Mouse (Mus musculus): ENCODE data around the gene Dnah5.

Dnah5 gene

DNA sequence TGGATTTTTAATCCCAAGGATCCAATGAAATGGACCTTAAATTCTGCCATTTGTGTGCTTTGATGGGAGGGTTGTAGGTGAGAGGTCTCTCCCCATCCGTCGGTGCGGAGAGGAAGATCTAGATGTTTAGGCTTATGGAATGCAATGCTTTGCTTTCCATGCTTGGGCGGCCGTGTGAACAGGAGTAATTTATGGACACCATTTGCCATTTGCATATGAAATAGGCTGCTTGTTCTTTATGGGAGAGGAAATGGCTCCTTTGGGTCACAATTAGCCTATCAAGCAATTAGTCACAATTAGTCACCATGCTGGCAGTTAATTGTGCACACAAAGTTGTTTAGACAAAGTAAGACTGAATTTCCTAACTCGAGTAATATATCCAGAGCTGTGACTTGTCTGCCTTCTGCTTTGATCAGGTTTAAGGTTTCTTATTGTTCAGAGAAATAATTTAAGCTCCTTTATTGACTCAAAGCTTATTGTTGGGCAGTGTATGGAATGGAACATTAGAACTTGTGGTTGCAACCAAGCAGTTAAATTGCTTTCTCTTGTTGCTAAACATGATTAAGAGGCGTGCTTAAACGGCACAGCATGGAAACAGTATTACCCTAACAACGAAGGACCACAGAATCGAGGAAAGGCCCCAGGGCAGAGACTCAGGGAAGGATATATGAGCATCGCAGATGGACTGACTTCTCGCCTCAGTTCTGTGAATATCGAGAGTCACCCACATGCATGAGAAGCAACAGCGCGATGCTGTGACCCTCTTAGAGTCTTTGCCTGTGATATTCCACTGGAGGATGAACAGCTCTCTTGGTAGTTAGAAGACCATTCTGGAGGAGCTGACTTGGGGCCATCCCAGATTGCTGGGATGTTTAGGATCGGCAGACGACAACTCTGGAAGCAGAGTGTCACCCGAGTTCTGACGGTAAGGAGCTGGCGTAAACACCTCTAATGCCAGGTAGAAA is at the start of gene Dnah5:
TSS of gene Dnah5 (plus strand) at position 642 of the 965 bp plus-strand sequence.
- no peak for DNase-seq

DNA sequence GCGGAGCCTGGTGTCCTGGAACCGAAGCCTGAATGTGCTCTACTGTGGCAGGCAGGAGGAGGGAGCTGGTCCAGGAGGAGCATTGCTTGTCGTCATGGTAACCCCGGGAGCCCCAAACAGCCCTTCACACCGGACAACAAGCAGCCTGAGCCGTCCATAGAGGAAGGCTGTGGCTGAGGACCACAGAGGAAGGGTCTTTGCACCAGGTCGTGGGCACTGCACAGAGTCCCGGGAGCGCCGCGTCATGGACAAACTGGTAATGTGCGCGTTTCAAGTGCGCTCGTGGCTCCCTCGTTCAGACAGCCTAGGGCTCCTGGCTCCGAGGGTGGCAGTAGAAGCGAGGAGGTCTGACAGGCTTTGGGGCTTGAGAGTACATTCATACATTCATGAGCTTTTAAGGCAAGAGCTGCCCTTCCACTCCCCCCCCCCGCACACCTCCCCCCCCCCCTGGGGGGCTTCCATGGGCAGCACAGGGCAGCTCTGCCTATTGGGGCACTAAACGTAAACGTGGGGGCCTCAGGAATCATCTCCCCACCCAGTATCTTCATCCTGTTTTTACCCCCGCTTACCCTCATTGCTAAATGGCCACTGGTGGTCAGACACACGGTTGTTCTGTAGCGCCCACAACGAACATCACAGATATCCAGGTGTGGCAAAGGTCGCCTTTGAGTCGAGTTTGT is 48.6 kb upstream of the Dnah5 start:
- peak; percentile 55 for DNase-seq

DNA sequence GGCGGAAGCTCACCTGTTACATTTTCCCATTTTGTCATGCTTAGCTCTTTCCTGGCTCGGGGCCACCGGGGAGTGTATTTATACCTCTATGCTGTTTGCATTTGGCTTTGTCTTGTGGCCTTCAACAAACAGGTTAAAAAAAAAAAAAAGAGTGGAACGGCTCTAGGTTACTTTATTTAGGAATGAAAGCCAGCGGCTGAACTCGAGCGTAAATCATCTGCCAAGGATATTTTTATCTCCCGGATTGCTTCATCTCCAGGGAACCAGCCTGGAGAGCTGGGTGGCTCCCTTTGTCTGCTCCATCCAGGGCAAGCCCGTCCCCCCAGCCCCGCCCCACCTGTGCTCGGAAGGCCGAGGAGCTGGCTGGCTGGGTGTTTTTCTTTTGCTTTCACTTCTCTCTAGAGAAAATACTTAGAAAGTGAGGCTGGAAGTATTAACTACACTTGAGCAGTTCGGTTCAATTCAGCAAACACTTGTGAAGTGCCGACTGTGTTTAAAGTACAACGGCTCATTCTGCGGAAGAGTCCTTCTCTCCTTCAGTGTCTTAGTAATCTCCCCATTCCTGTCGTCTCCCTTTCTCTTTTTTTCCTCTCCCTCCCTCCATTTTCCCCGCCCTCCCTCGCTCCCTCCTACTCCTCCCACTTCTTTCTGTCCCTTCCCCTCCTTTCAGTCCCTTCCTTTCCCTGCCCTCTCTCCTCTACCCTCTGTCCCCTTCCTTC is 44.6 kb upstream of the Dnah5 start:
- DNase-seq = peak; percentile 57

DNA sequence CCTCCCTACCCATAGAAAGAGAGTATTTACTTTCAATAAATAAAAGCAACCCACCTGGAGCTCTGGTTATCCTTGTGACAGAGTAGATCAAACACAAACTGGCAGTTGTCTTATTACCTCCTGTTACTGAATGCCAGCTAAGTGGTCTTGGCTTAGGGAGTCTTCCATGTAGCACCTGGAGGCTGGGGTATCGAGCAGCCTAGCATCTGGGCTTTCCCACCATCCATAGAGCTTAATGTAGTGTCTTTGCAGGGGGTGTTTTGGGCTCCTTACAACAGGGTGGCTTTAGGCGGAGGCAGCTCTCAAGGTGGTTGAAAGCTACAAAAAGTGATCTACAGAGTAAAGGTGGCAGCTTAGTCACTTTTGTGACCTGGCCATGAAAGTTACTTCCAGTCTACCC is 41.3 kb upstream of the Dnah5 start:
- no peak for DNase-seq

DNA sequence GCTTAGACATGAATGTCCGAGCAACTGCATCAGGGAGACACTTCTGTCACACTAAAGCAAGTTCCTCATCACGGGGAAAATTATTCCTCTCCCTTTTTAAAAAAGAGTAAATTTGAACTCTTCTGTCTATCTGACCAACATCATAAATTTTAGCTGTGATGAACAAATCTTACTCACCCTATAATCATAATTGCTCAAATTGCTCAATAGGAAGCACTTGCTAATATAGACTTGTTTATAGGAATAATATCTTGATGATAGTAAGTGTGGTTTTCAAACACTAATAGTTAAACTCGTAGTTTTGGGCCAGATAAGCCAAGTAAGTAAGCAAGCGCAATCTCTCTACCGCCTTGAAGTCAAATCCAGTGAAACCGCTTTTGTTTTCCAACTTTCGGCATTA is 38.3 kb upstream of the Dnah5 start:
- no peak for DNase-seq

DNA sequence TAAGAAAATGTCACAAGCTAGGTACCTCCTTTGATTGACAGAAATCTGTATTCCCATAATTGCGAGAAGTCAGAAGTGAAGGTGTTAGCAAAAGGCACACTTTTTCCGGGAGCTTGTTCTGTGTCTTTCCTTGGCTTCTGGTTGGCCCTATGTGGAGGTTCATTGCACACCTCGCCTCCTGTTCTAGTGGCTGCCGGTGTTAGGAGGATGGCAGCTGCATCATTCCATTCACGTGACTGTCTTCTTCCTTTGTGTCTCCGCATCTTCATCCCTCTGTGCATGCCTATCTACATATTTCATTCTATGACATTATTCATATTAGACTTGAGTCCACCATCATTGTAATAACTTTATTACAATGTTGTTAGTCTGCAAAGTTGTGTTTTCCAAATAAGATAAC is 37.5 kb upstream of the Dnah5 start:
- DNase-seq = no peak

DNA sequence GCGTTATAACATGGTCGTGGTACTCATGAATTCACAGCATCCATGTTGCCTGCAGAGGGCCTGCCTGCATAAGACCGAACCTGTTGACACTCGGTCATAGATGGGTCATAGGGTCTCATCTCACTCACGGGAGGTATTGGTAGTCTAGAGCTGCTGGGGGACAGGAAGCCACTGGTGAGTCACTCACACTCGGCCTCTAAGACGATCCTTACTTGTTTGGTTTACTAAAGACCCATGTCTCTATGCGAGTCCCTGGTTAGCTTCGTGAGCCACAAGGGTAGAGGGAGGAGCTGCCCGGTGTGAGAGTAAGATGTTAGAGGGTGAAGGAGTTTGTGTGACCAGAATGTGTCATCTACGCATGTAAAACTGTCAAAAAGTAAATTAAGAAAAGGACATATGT is 24.6 kb upstream of the Dnah5 start:
- DNase-seq = no peak

DNA sequence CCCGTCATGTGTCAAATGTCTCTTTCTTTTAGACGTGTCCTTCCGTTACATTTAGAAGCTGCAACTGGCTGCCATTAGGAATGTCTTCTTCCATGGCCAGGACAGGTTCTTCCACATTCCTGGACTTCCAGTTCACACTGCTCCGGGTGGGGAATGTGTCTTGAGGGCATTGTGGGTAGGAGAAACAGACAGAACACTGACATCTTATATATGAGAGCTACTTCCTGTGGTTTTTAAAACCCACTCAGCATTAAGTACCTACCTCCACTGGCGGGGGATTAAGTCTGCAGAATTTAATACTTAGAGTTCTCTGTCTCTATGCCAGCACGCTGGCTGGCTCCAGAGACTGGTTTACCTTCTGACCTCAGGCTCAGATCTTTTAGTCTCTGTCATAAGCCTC is 24.0 kb upstream of the Dnah5 start:
- DNase-seq = no peak

DNA sequence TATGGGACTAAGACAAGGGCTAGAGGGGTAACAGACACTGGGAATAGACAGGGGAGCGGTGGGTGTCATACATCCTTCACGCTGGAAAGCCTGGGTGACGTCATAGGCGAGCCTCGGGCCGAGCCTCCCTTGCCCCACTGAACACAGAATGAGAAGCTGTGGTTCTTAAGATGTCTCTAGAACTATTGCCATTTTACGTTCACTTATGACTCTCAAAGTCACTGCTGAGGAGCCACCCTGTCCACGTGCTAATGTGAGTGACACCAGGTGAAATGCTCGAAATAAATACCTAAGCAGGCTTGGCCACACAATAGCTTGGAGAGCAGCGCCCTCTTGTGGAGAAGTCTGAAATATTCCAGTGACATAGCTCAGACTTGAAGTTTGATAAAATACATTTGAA is 21.7 kb upstream of the Dnah5 start:
- peak; percentile 79 for DNase-seq

DNA sequence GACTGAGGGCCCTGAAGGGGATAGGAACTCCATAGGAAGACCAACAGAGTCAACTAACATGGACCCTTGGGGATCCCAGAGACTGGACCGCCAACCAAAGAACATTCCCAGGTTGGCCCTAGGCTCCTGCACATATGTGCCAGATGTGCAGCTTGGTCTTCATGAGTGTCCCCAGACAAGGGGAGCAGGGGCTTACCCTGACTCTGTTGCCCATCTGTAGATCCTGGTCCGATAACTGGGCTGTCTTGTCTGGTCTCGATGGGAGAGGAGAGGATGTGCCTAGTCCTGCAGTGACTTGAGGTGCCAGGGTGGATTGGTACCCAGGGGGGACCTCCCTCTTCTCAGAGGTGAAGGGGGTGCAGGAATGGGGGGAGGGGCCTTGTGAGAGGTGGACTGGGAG is 21.0 kb upstream of the Dnah5 start:
- DNase-seq = no peak

DNA sequence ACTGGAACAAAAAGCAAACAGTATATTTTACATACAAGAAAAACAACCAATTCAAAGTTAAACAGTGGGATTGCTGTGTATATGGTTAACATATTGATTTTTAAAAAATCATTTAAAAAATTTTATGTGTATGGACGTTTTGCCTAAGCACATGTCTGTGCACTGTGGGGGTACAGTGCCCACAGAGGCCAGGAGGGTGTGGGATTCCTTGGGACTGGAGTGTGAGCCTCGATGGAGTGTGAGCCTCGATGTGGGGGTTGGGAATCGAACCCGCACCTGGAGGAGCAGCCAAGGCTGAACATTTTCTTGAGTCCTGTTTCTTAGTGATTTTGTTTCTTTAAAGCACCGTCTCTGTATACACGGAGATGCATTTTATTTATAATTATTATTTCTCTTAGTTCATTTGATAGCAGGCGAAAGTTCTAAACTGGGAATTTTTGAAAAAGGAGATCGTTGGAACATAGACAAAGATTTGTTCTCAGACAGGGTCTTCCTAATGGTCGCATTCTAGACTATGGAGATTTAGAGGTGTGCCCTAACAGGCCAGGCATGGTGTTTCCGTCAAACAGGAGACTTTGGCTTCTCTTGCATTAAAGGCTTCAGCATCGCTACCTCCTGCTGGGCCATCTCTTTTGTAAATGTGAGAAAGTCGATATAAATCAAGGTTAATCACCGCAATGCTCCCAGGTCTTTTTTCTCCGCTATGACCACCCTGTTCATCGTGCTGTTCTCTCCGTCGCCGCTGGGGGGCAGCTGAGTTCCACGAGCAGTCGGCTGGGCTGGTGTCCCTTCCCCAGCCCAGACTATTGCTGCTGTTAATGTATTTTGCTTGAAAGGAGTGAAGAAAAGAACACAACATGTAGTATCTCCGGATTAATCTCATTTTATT is 15.8 kb upstream of the Dnah5 start:
- DNase-seq = peak; percentile 82

DNA sequence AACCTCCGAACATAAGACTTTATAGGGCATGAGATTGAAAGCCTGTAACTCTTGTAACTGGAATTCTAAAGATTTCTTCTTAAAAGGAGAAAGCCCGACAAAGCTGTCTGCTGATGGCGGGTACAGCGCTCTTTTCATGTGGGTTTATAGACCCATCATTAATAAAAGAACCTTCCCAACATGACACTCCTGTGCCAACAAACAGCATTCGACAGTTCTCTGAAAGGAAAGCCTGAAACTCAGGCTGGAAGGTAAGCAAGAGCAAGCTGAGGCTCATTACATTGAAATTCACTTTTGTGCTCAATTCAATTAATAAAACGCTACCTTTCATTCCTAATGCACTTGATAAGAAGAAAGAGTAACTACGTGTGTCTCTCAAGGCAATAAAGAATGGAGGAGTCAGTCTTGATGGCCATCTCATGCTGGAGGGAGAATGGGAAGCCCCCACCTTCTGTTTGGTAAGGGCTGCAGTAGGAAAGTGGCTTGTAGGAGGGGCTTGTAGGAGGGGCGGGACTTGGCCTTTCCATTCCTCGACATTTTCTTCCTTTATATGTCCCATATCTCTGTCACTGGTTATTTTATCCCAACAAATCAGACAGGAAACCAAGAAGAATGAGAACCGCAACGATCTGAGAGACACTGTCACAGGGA is 15.1 kb upstream of the Dnah5 start:
- DNase-seq = no peak

DNA sequence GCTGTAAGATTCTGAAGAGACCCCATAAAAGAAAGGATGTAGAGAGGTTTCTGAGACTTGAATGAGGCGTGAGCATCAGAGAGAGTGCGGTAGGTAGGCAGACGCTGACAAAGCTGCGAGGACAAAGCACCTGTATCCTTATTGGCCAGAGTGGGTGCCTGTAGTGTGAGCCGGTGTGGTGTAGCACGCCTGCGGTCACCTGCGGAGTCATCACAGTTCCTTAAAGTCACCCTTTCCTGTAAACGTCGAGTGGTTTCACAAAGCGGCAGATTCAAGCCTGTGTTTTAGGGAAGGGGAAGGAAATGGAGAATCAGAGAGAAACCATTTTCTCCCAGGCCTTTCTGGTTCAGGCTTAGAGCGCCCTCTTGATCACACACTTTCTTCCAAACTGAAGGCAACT is 13.9 kb upstream of the Dnah5 start:
- DNase-seq = no peak

DNA sequence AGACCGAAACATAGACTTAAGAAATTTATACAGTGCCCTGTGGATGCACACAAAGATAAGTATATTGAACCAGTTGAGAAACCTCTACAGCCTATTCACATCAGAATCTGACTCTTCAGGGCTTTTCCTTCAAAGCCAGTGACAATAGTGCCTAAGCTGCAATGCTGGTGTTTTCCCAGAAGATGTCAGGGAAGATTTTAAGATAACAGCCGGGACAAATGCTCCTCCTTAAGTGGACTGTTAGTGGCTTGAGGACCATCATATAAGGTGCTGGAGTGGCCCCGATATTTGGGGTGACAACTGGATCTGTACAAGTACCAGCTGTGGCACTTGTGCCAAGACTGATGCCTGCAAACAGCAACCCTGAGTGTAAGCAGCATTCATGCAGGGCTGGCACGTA is 4.9 kb upstream of the Dnah5 start:
- no peak for DNase-seq

DNA sequence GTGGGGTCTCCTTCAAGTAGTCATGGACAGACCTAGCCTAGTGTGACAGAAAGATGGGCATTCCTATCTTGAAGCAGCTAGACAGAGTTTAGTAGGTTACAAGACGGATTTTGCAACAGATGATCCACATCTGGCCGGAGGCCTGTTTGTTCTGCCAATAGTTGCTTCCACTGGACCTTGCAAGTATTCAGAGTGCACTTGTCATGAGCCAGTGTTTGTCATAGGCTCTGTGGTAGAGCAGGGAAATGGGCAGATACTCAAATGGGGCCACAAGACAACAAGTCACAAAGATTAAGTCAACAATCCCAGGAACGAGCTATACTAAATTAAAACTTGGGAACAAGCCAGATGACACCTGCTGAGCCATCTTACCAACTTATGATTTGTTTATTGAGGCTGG is 1.1 kb downstream of the Dnah5 start:
- no peak for DNase-seq

DNA sequence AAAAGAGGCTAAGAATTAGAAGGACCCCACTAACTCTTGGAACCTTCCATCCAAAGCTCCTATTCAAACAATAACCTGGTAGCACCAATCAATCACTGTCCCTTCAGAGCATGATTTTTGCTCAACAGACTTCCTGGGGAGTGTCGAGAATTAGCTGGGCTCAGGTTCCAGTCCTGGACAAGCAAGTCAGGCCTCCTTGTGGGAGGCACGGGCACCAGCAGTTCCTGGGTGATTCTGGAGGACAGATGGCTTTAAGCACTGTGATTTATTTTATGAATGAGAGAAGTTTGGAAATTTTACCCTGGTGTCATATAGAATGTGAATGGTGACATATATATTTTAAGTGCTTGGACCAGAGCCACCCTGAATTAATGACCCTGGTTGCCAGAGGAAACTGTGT is 4.0 kb downstream of the Dnah5 start:
- DNase-seq = no peak

DNA sequence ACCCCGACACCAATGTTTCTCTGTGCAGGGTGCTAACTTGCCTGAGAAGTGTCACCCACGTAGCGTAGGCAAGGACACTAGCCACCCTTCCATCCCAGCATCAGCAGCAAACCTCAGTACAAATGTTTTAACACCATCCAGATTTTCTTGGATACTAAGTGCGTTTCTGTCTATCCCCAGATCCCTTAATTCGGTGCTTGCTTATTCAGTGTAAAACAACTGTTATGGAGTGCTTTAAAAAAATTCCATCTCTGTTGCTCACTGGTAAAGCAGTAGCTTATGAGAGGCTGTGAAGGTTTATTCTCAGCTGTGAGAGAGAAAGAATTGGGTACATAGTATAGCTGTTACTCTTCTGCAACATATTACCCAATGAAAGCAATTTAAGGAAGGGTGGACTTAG is 9.5 kb downstream of the Dnah5 start:
- DNase-seq = no peak

DNA sequence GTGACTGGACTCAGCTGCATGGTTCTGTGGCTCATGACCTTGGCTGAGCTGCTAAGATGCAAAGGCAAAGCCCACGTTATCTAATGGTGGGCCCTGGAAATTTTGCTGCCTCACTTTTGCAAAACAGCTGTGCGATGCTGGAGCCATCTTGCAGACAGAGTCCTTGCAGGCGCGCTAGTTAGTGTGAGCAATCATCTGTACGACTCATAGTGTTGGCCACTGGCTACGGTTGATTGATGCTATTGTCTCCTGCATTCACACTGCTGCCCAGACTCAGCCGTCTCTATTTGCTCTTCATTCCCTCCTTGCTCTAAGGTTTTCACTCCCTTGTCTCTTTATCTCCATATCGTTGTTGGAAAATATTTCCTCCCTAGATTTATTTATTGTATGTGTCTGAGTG is 12.8 kb downstream of the Dnah5 start:
- no peak for DNase-seq

DNA sequence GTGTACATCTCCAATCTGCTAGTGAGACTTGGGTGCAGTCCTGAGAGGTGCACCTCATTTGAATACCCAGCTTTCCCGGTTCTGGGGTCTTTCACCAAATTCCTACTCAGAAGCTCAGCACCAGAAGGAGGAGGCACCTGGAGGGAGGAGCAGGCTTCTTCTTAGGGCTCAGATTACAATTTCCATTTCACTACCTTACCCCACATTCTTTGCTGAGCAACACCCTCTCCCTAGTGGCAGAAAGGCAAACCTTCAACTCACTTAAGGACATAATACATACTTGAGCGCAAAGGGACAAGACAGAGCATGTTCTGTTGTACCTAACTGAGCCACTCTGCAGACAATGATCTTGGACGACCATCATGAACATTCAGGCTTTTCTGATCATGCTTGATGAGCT is 23.8 kb downstream of the Dnah5 start:
- DNase-seq = no peak

DNA sequence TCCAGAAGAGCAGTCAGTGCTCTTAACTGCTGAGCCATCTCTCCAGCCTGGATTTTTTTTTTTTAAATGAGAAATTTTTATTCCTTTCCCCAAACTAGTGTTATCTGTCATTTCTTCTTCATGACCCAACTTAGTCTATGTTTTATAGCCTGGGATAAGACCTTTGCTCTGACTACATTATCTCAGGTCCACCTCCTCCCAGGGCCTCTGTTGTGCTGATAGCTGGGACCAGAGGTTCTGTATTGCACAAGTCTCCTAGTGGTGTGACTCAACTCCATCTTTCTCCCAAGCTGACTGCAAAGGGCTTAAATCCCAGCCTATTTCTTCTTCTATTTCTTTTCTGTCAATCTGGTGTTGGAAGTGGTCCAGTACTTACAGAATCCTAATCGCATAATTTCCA is 56.7 kb downstream of the Dnah5 start:
- no peak for DNase-seq

DNA sequence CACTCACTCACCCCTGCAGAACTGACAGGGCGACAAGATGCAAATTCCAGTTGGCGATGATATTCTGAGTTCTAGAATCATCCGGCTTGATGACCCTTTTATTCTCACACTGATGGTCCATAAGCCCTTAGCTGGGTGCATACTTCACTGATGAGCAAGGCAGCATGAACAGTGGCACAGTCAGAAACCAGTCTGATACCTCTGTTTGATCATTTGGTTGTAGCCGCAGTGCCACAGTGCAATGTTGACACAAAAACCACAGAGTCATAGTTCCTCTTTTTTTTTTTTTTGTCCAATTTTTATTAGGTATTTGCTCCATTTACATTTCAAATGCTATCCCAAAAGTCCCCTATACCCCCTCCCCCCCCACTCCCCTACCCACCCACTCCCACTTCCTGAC is 95.9 kb downstream of the Dnah5 start:
- no peak for DNase-seq

DNA sequence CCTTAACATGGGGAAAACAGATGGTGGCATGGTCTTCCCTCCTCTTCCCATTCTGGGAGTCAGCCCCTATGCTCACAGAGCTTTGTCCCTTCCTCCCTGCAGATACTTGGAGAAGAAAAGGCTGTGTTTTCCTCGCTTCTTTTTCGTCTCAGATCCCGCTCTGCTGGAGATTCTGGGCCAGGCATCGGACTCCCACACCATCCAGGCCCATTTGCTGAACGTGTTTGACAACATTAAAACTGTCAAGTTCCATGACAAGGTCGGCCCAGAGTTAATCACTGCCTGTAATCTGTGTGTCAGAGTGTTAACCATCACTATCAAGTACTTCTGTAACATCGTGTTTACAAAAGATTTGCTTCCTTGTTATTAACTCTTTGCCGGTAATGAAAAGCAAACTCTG is 103.6 kb downstream of the Dnah5 start:
- DNase-seq = no peak

Data from right cerebral cortex, postnatal 14 days (tissue).